8 mouse cellular contexts compared by ENCODE assay signal in genomic region chr11:51619409-51620060, GRCm38 (mm10). TPM values are rescaled to one million over a fixed set of nuclear protein-coding genes. Genes with fewer than 3 reads are reported as not detected.
DNase-seq lines count a peak whose midpoint lies in the region; ATAC-seq and TF ChIP-seq lines count a peak whose summit lies in the region.

TSS of gene Nhp2 (plus strand) at chr11:51619735.

- no peak for TF ChIP-seq POLR2A in kidney, adult 2 months (IDR thresholded peaks at IDR 0.05; ENCODE audit: low read depth, low read length)
- TF ChIP-seq POLR2A in spleen, adult 2 months (IDR thresholded peaks at IDR 0.05; ENCODE audit: low read depth, low read length) = no peak

- H3K36me3 ChIP-seq in embryonic facial prominence, embryonic 13.5 days = peaks cover 34% of the 10 kb centered on the region
- no peaks in the 10 kb centered on the region; the same call in 1 of the 2 replicates for H3K36me3 ChIP-seq in kidney, adult 2 months (ENCODE audit: control insufficient read depth, insufficient read depth, low read length)
- peaks cover 32% of the 10 kb centered on the region for H3K36me3 ChIP-seq in limb, embryonic 12.5 days
- H3K36me3 ChIP-seq in midbrain, embryonic 15.5 days (replicated peaks) = peaks cover 19% of the 10 kb centered on the region
- H3K36me3 ChIP-seq in spleen, adult 2 months (ENCODE audit: control insufficient read depth, insufficient read depth, low read length) = peaks cover 20% of the 10 kb centered on the region

- peaks cover 28% of the 10 kb centered on the region for H3K4me1 ChIP-seq in embryonic facial prominence, embryonic 13.5 days
- peaks cover 10% of the 10 kb centered on the region; the same call in 1 of the 2 replicates for H3K4me1 ChIP-seq in kidney, adult 2 months (ENCODE audit: control insufficient read depth, insufficient read depth, low read length)
- H3K4me1 ChIP-seq in limb, embryonic 12.5 days (replicated peaks) = peaks cover 26% of the 10 kb centered on the region
- peaks cover 30% of the 10 kb centered on the region for H3K4me1 ChIP-seq in midbrain, embryonic 15.5 days
- H3K4me1 ChIP-seq in spleen, adult 2 months (ENCODE audit: control insufficient read depth, insufficient read depth, insufficient read length) = peaks cover 2% of the 10 kb centered on the region; the same call in 1 of the 2 replicates

- H3K27ac ChIP-seq in embryonic facial prominence, embryonic 13.5 days = no peak within 1 kb of the TSS
- peak within 1 kb of the TSS; percentile 28; the same call in 1 of the 2 replicates for H3K27ac ChIP-seq in kidney, adult 2 months (ENCODE audit: insufficient read depth, low read depth, low read length)
- H3K27ac ChIP-seq in limb, embryonic 12.5 days = peak within 1 kb of the TSS; percentile 56; the same call in 1 of the 2 replicates
- peak within 1 kb of the TSS; percentile 39; the same call in 1 of the 2 replicates for H3K27ac ChIP-seq in midbrain, embryonic 15.5 days
- H3K27ac ChIP-seq in spleen, adult 2 months (ENCODE audit: insufficient read depth, low read length) = peak within 1 kb of the TSS; percentile 50; the same call in 1 of the 2 replicates

- no peaks in the 10 kb centered on the region for H3K27me3 ChIP-seq in embryonic facial prominence, embryonic 13.5 days
- no peaks in the 10 kb centered on the region for H3K27me3 ChIP-seq in kidney, adult 2 months (replicated peaks; ENCODE audit: control insufficient read depth, insufficient read depth, low read length)
- no peaks in the 10 kb centered on the region for H3K27me3 ChIP-seq in limb, embryonic 12.5 days
- no peaks in the 10 kb centered on the region for H3K27me3 ChIP-seq in midbrain, embryonic 15.5 days (replicated peaks)
- H3K27me3 ChIP-seq in spleen, adult 2 months (ENCODE audit: control insufficient read depth, insufficient read depth, low read length) = no peaks in the 10 kb centered on the region

- H3K4me2 ChIP-seq in embryonic facial prominence, embryonic 13.5 days = peak within 1 kb of the TSS; percentile 72
- peak within 1 kb of the TSS; percentile 78 for H3K4me2 ChIP-seq in limb, embryonic 12.5 days
- H3K4me2 ChIP-seq in midbrain, embryonic 15.5 days = peak within 1 kb of the TSS; percentile 71

- under 1% methylated on average over 51 of the region's 51 CpGs for WGBS in embryonic facial prominence, embryonic 13.5 days
- WGBS in kidney, adult 2 months = under 1% methylated on average over 51 of the region's 51 CpGs
- under 1% methylated on average over 51 of the region's 51 CpGs for WGBS in limb, embryonic 12.5 days
- WGBS in midbrain, embryonic 15.5 days = under 1% methylated on average over 51 of the region's 51 CpGs
- under 1% methylated on average over 51 of the region's 51 CpGs for WGBS in spleen, adult 2 months

- ATAC-seq in embryonic facial prominence, embryonic 13.5 days (ENCODE audit: insufficient number of reproducible peaks, insufficient read depth, low FRiP score, low TSS enrichment, low read depth) = peak; percentile 89
- peak; percentile 91 for ATAC-seq in limb, embryonic 12.5 days (ENCODE audit: insufficient number of reproducible peaks, insufficient read depth, low FRiP score, low TSS enrichment, low read depth)
- peak; percentile 95 for ATAC-seq in midbrain, embryonic 15.5 days (replicated peaks)

- H3K9ac ChIP-seq in embryonic facial prominence, embryonic 13.5 days = peak within 1 kb of the TSS; percentile 80
- H3K9ac ChIP-seq in limb, embryonic 12.5 days (replicated peaks) = peak within 1 kb of the TSS; percentile 75
- H3K9ac ChIP-seq in midbrain, embryonic 15.5 days = peak within 1 kb of the TSS; percentile 66

- peak; percentile 96 for DNase-seq in 3134 (ENCODE audit: extremely low read depth, insufficient read length, low spot score)
- DNase-seq in adrenal gland, postnatal 36 days = peak; percentile 94 to 97
- DNase-seq in heart, adult 18-20 months = peak; percentile 97 to 98
- DNase-seq in kidney, adult 2 months = peak; percentile 99
- peak; percentile 81 to 89 for DNase-seq in spleen, adult 2 months (ENCODE audit: low read depth in 1 of 2, low spot score in 2 of 2)

- H3K4me3 ChIP-seq in embryonic facial prominence, embryonic 13.5 days = peak within 1 kb of the TSS; percentile 83
- H3K4me3 ChIP-seq in kidney, adult 2 months (ENCODE audit: insufficient read depth, low read depth, low read length) = peak within 1 kb of the TSS; percentile 86
- H3K4me3 ChIP-seq in limb, embryonic 12.5 days (replicated peaks) = peak within 1 kb of the TSS; percentile 87
- H3K4me3 ChIP-seq in midbrain, embryonic 15.5 days = peak within 1 kb of the TSS; percentile 87
- peak within 1 kb of the TSS; percentile 87 for H3K4me3 ChIP-seq in spleen, adult 2 months (ENCODE audit: extremely low read depth, insufficient read depth, insufficient read length)

- TF ChIP-seq CTCF in kidney, adult 2 months (conservative IDR thresholded peaks at IDR 0.05; ENCODE audit: insufficient read depth, insufficient read length, low read depth, low read length) = no peak
- no peak for TF ChIP-seq CTCF in spleen, adult 2 months (IDR thresholded peaks at IDR 0.05; ENCODE audit: extremely low read depth, insufficient read depth, insufficient read length, insufficient replicate concordance)

- H3K9me3 ChIP-seq in embryonic facial prominence, embryonic 13.5 days = no peaks in the 10 kb centered on the region
- no peaks in the 10 kb centered on the region for H3K9me3 ChIP-seq in limb, embryonic 12.5 days
- H3K9me3 ChIP-seq in midbrain, embryonic 15.5 days = no peaks in the 10 kb centered on the region

RNA-seq across cellular contexts. Expression of gene Nhp2, which starts in this region (rescaled TPM):
- 10 to 100 TPM; 61.5 to 77.5 TPM for total RNA-seq in adrenal gland, postnatal 36 days (2021)
- polyA plus RNA-seq in embryonic facial prominence, embryonic 13.5 days (2015; fragmentation: Nextera tagmentation; extraction: Ambion mirVana) = 135 and 151 TPM in 2 replicates
- total RNA-seq in heart, adult 18-20 months (2021) = 10 to 100 TPM; 21.8 to 23.6 TPM
- 44.6 and 49.8 TPM in 2 replicates for polyA plus RNA-seq in kidney, adult 2 months (2012; rRNA removed)
- 145 and 149 TPM in 2 replicates for polyA plus RNA-seq in limb, embryonic 12.5 days (2016; fragmentation: Nextera tagmentation; extraction: Ambion mirVana)
- 91.5 and 95.2 TPM in 2 replicates for polyA plus RNA-seq in midbrain, embryonic 15.5 days (2015; fragmentation: Nextera tagmentation; extraction: Ambion mirVana)
- 34.3 and 41.2 TPM in 2 replicates for polyA plus RNA-seq in spleen, adult 2 months (2012; rRNA removed)
